Mouse (Mus musculus): Measurements from ENCODE around the gene Pgm2l1.

- TF ChIP-seq POLR2A (IDR thresholded peaks at IDR 0.05; ENCODE audit: borderline replicate concordance, insufficient read depth, low read length) = no peak
- no peak for TF ChIP-seq CTCF (IDR thresholded peaks at IDR 0.05; ENCODE audit: borderline replicate concordance, insufficient read depth, low read depth, low read length)
These were observed 3.5 kb downstream of the Pgm2l1 start for GRCm38 (mm10) chr7:100230646-100231045.
